Mouse (Mus musculus) kidney, adult 2 months (tissue): ENCODE data around the gene Ankrd13b.

Source experiments
- CTCF ChIP-seq: fragments of 200-500 bp; conservative IDR thresholded peaks from 2 replicates; pipeline ENCODE4 v1.5.1; 2011; ENCODE audit warnings: low read depth, mild to moderate bottlenecking, control low read depth, low read length, moderate library complexity, mixed read lengths; ENCODE audit not compliant: insufficient read depth, insufficient read length
- POLR2A ChIP-seq: fragments of 200-500 bp; IDR thresholded peaks from one replicate; pipeline ENCODE4 v1.6.1; 2011; ENCODE audit warnings: low read depth, low read length, control low read depth

- no peak for TF ChIP-seq POLR2A
- no peak for TF ChIP-seq CTCF
These were observed 13.0 kb upstream of the Ankrd13b start for GRCm38 (mm10) chr11:77502481-77502880.
